Mouse (Mus musculus): ENCODE results near the gene Jkamp.

- no peak for TF ChIP-seq POLR2A (IDR thresholded peaks at IDR 0.05; ENCODE audit: borderline replicate concordance, control insufficient read depth, low read depth, low read length)
- TF ChIP-seq CTCF (IDR thresholded peaks at IDR 0.05; ENCODE audit: control insufficient read depth, insufficient read depth, low read length), result no peak
Observed at GRCm38 (mm10) chr12:72052571-72052970, 32.8 kb upstream of the Jkamp start.
